Mouse (Mus musculus): Measurements from ENCODE around the gene Lrfn2. TPM values are rescaled to one million over a fixed set of nuclear protein-coding genes. Genes with fewer than 3 reads are reported as not detected.

The Lrfn2 gene
- total and polyA plus RNA-seq, 3 experiments: not detected

DNA sequence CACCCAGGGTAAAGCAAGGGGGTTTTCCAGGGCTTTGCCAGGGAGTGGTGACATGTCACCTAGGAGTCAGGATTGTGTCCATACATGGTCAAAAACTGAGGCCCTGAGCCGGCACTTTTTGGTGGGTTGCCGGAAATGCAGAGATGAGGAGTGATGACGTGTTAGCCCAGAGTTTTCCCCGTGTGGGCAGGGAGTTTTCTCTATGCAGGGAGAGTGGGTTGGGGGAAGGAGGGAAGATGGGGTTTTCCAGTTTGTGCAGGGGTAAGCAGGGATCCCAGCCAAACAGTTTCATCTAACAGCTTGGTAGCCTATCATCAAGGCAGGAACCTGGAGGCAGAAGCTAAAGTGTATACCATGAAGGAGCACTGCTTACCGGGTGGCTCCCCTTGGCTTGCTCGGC is 83.2 kb downstream of the Lrfn2 start:
- no peak overlapping the region for H3K27ac ChIP-seq (ENCODE audit: insufficient read depth, low read depth)
- no peaks in the 10 kb centered on the region for H3K79me2 ChIP-seq (replicated peaks; ENCODE audit: control insufficient read depth, extremely low read depth, insufficient read depth, poor library complexity, severe bottlenecking)
- TF ChIP-seq NELFE (IDR thresholded peaks at IDR 0.05; ENCODE audit: low read depth, low read length) (no peak), RAD21 (IDR thresholded peaks at IDR 0.05; ENCODE audit: low read depth, low read length) (no peak), ELF1 (IDR thresholded peaks at IDR 0.05; ENCODE audit: low read depth, low read length) (no peak), EP300 (IDR thresholded peaks at IDR 0.05; ENCODE audit: low read length) (no peak), JUN (IDR thresholded peaks at IDR 0.05; ENCODE audit: insufficient read depth, low read depth, low read length) (no peak), NRF1 (IDR thresholded peaks at IDR 0.05; ENCODE audit: low read depth, low read length) (no peak)
- peaks cover 86% of the 10 kb centered on the region for H3K9me3 ChIP-seq (replicated peaks; ENCODE audit: low read length)
- H3K9ac ChIP-seq (ENCODE audit: insufficient read depth, low read depth): no peak overlapping the region
- dilution Hi-C loops (cut with MboI; ENCODE audit: extremely low pct_ligation_motif_present, extremely low pct_unique_long_range_greater_than_20kb, low sequenced_read_pairs) (no loop called here), in situ Hi-C loops (cut with MboI; ENCODE audit: low pct_ligation_motif_present, low pct_unique_long_range_greater_than_20kb, low sequenced_read_pairs) (no loop called here)
- no peak for DNase-seq (ENCODE audit: extremely low read depth)
- H3K4me2 ChIP-seq (ENCODE audit: insufficient read depth, low read depth, poor library complexity, severe bottlenecking): no peak overlapping the region
- H3K27me3 ChIP-seq (replicated peaks): no peaks in the 10 kb centered on the region
- no peak overlapping the region for H3K4me3 ChIP-seq (replicated peaks in 1 of 3; ENCODE audit: low read depth in 2 of 3, low read length in 2 of 3, poor library complexity in 1 of 3)
- H3K36me3 ChIP-seq (replicated peaks in 1 of 2; ENCODE audit: control insufficient read depth in 1 of 2, insufficient read depth in 1 of 2, low read length in 1 of 2): no peaks in the 10 kb centered on the region
- H3K4me1 ChIP-seq (ENCODE audit: control insufficient read depth in 1 of 2, insufficient read depth in 2 of 2): no peaks in the 10 kb centered on the region

DNA sequence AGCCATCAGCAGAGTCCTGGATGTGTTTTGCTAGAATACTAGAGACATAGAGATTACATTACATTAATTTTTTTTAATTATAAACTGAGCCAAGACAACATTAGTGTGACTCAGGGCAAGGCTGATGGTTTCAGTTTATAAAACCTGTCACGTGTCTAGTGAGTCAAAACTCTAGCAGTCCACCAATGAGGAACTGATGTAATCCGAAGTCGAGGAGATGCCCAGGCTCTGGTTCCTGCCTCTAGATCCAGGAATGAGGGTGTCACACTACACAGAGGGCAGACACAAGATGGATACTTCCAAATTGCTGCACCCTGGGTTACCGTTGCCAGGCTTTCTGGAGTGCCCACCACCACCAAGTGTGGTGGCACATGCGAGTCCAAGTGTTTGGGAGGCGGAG is 84.0 kb downstream of the Lrfn2 start:
- H3K79me2 ChIP-seq (replicated peaks; ENCODE audit: control insufficient read depth, extremely low read depth, insufficient read depth, poor library complexity, severe bottlenecking): no peaks in the 10 kb centered on the region
- no peak overlapping the region for H3K27ac ChIP-seq (ENCODE audit: insufficient read depth, low read depth)
- H3K27me3 ChIP-seq (replicated peaks): no peaks in the 10 kb centered on the region
- no peak for TF ChIP-seq TBP (conservative IDR thresholded peaks at IDR 0.05; ENCODE audit: low read depth, low read length)
- no peak for TF ChIP-seq NRF1 (IDR thresholded peaks at IDR 0.05; ENCODE audit: low read depth, low read length)
- no peak for TF ChIP-seq SIN3A (IDR thresholded peaks at IDR 0.05; ENCODE audit: low read length)
- no peak for TF ChIP-seq MAFK (IDR thresholded peaks at IDR 0.05; ENCODE audit: insufficient replicate concordance, low read length)
- TF ChIP-seq E2F4 (IDR thresholded peaks at IDR 0.05; ENCODE audit: insufficient replicate concordance, low read depth, low read length): no peak
- TF ChIP-seq USF2 (conservative IDR thresholded peaks at IDR 0.05; ENCODE audit: low read depth, low read length): no peak
- no peak for TF ChIP-seq NELFE (IDR thresholded peaks at IDR 0.05; ENCODE audit: low read depth, low read length)
- TF ChIP-seq IRF4 (IDR thresholded peaks at IDR 0.05; ENCODE audit: low read depth, low read length): no peak
- TF ChIP-seq PAX5 (IDR thresholded peaks at IDR 0.05; ENCODE audit: low read length): no peak
- H3K4me2 ChIP-seq (ENCODE audit: insufficient read depth, low read depth, poor library complexity, severe bottlenecking): no peak overlapping the region
- no peaks in the 10 kb centered on the region for H3K36me3 ChIP-seq (replicated peaks in 1 of 2; ENCODE audit: control insufficient read depth in 1 of 2, insufficient read depth in 1 of 2, low read length in 1 of 2)
- no peak overlapping the region for H3K4me3 ChIP-seq (replicated peaks in 1 of 3; ENCODE audit: low read depth in 2 of 3, low read length in 2 of 3, poor library complexity in 1 of 3)
- dilution Hi-C loops (cut with MboI; ENCODE audit: extremely low pct_ligation_motif_present, extremely low pct_unique_long_range_greater_than_20kb, low sequenced_read_pairs): no loop called here
- H3K4me1 ChIP-seq (ENCODE audit: control insufficient read depth in 1 of 2, insufficient read depth in 2 of 2): no peaks in the 10 kb centered on the region
- no peak for DNase-seq (ENCODE audit: extremely low read depth)
- H3K9ac ChIP-seq (ENCODE audit: insufficient read depth, low read depth): no peak overlapping the region
- in situ Hi-C loops (cut with MboI; ENCODE audit: low pct_ligation_motif_present, low pct_unique_long_range_greater_than_20kb, low sequenced_read_pairs): no loop called here
- H3K9me3 ChIP-seq (replicated peaks; ENCODE audit: low read length): peaks cover 88% of the 10 kb centered on the region
